Mouse (Mus musculus) hindbrain, embryonic 13.5 days (tissue): ENCODE results near the gene Slc35f3. TPM values are rescaled to one million over a fixed set of nuclear protein-coding genes. Genes with fewer than 3 reads are reported as not detected.

Experiments used
- ATAC-seq: fragments of 200-750 bp; cut with Nextera tagmentation; 2 replicates; pipeline ENCODE4 v1.8.0; 2017; ENCODE audit warnings: moderate TSS enrichment; ENCODE audit not compliant: low FRiP score
- H3K27ac ChIP-seq: fragments of 300-500 bp; sonication (generic); 2 replicates; pipeline ENCODE4 v1.5.1; 2015; ENCODE audit warnings: inconsistent platforms, mild to moderate bottlenecking, moderate library complexity
- H3K27me3 ChIP-seq: fragments of 300-500 bp; sonication (generic); 2 replicates; pipeline ENCODE4 v1.6.1; 2015; ENCODE audit warnings: mild to moderate bottlenecking, inconsistent platforms
- H3K36me3 ChIP-seq: fragments of 300-500 bp; sonication (generic); 2 replicates; pipeline ENCODE4 v1.6.1; 2015; ENCODE audit warnings: mild to moderate bottlenecking, inconsistent platforms
- H3K4me1 ChIP-seq: fragments of 300-500 bp; sonication (generic); replicated peaks from 2 replicates; pipeline ENCODE4 v1.6.1; 2015; ENCODE audit warnings: inconsistent platforms
- H3K4me2 ChIP-seq: fragments of 300-500 bp; sonication (generic); 2 replicates; pipeline ENCODE4 v1.6.1; 2015; ENCODE audit warnings: inconsistent platforms, mild to moderate bottlenecking, moderate library complexity
- H3K4me3 ChIP-seq: fragments of 300-500 bp; sonication (generic); 2 replicates; pipeline ENCODE4 v1.5.1; 2015; ENCODE audit warnings: mild to moderate bottlenecking, inconsistent platforms
- H3K9ac ChIP-seq: fragments of 300-500 bp; sonication (generic); 2 replicates; pipeline ENCODE4 v1.6.1; 2015; ENCODE audit warnings: mild to moderate bottlenecking, inconsistent platforms
- H3K9me3 ChIP-seq: fragments of 300-500 bp; sonication (generic); 2 replicates; pipeline ENCODE4 v1.6.1; 2016; ENCODE audit warnings: inconsistent platforms
- WGBS: fragments of 180-500 bp; shearing (Covaris S2); methylation state at CpG from one replicate; pipeline ENCODE4 v1.1.7; 2015; 5-methylcytosine and 5-hydroxymethylcytosine counted together
- polyA plus RNA-seq: library from polyadenylated mRNA; unstranded; fragments of >200 nt; fragmentation: Nextera tagmentation; extraction: Ambion mirVana; gene quantifications from 2 replicates; pipeline ENCODE4 v1.2.1, GENCODE M21; 2015

Gene Slc35f3
- 1.00 and 1.3 TPM in 2 replicates for polyA plus RNA-seq

- H3K27ac ChIP-seq, result no peak within 1 kb of the TSS
- WGBS, result 1% methylated on average over 69 of the region's 72 CpGs
Measured at GRCm38 (mm10) chr8:126298296-126299093, at the start of gene Slc35f3. Gene Slc35f3 (plus strand): TSS chr8:126298558.

GRCm38 (mm10) chr8:126250486-126250885 lies 47.9 kb upstream of the Slc35f3 start:
- Histone ChIP-seq H3K27me3 (peaks cover 26% of the 10 kb centered on the region), H3K4me3 (no peak overlapping the region), H3K9ac (no peak overlapping the region), H3K4me2 (no peak overlapping the region), H3K4me1 (no peaks in the 10 kb centered on the region), H3K9me3 (no peaks in the 10 kb centered on the region), H3K27ac (no peak overlapping the region), H3K36me3 (no peaks in the 10 kb centered on the region)
- 77% methylated on average over 4 of the region's 4 CpGs for WGBS
- no peak for ATAC-seq

More at GRCm38 (mm10) chr8:126298296-126299093, at the start of gene Slc35f3:
- Histone ChIP-seq H3K36me3 (no peaks in the 10 kb centered on the region), H3K4me2 (peak within 1 kb of the TSS; percentile 98), H3K9ac (peak within 1 kb of the TSS; percentile 81), H3K4me3 (peak within 1 kb of the TSS; percentile 57), H3K4me1 (peaks cover 10% of the 10 kb centered on the region), H3K27me3 (peaks cover 32% of the 10 kb centered on the region), H3K9me3 (no peaks in the 10 kb centered on the region)
- peak; percentile 76 for ATAC-seq

- Histone ChIP-seq H3K9ac (peak overlapping the region; percentile 35; the same call in 1 of the 2 replicates), H3K27ac (no peak overlapping the region), H3K4me2 (no peak overlapping the region), H3K36me3 (no peaks in the 10 kb centered on the region), H3K27me3 (peaks cover 50% of the 10 kb centered on the region), H3K9me3 (no peaks in the 10 kb centered on the region), H3K4me3 (no peak overlapping the region), H3K4me1 (peaks cover 15% of the 10 kb centered on the region; the same call in 1 of the 2 replicates)
- 20% methylated on average over 9 of the region's 9 CpGs for WGBS
- ATAC-seq, result no peak
Measured at GRCm38 (mm10) chr8:126256585-126257391, 41.6 kb upstream of the Slc35f3 start.

- Histone ChIP-seq H3K4me3 (no peak overlapping the region), H3K4me2 (no peak overlapping the region), H3K27ac (no peak overlapping the region), H3K9ac (no peak overlapping the region), H3K4me1 (peaks cover 15% of the 10 kb centered on the region; the same call in 1 of the 2 replicates), H3K9me3 (no peaks in the 10 kb centered on the region), H3K27me3 (peaks cover 49% of the 10 kb centered on the region), H3K36me3 (no peaks in the 10 kb centered on the region)
- 55% methylated on average over 8 of the region's 8 CpGs for WGBS
- ATAC-seq, result no peak
Measured at GRCm38 (mm10) chr8:126257392-126257681, 41.0 kb upstream of the Slc35f3 start.

- WGBS, result 3% methylated on average over 15 of the region's 15 CpGs
- Histone ChIP-seq H3K36me3 (no peaks in the 10 kb centered on the region), H3K9ac (no peak overlapping the region), H3K4me2 (peak overlapping the region; percentile 47), H3K9me3 (no peaks in the 10 kb centered on the region), H3K4me3 (peak overlapping the region; percentile 19; the same call in 1 of the 2 replicates), H3K27ac (no peak overlapping the region), H3K27me3 (peaks cover 47% of the 10 kb centered on the region), H3K4me1 (peaks cover 15% of the 10 kb centered on the region; the same call in 1 of the 2 replicates)
- ATAC-seq, result peak; percentile 64
Measured at GRCm38 (mm10) chr8:126258175-126258781, 40.1 kb upstream of the Slc35f3 start.

DNA sequence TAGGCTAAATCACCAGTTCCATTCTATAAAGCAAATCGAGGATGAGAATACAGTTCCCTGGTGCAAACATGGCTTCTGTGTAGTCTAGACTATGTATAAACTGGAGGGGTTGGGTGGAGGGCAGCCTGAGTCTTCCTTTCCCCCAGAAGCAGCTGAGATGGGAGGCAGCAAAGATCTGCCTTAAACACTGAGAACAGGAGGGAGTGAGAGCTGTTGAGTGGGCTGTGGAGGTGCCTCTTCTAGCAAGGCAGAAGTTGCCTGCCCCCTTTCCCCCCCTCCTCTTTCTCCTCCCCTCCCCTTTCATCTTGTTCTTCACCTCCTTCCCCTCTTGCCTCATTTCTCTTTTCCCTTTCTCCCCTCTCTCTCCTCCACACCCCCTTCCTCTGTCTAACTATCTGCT lies 33.2 kb upstream of the Slc35f3 start:
- 69% methylated on average over 1 of the region's 1 CpGs for WGBS
- H3K36me3 ChIP-seq, result no peaks in the 10 kb centered on the region
- H3K4me2 ChIP-seq, result no peak overlapping the region
- no peak overlapping the region for H3K27ac ChIP-seq
- no peak for ATAC-seq
- H3K4me3 ChIP-seq, result no peak overlapping the region
- no peaks in the 10 kb centered on the region for H3K9me3 ChIP-seq
- peaks cover 7% of the 10 kb centered on the region; the same call in 1 of the 2 replicates for H3K27me3 ChIP-seq
- no peak overlapping the region for H3K9ac ChIP-seq
- no peaks in the 10 kb centered on the region for H3K4me1 ChIP-seq

- WGBS, result 32% methylated on average over 8 of the region's 8 CpGs
- no peaks in the 10 kb centered on the region for H3K4me1 ChIP-seq
- no peak overlapping the region for H3K4me3 ChIP-seq
- no peak overlapping the region for H3K9ac ChIP-seq
- ATAC-seq, result no peak
- no peaks in the 10 kb centered on the region for H3K9me3 ChIP-seq
- 0 out of 2 replicates have a peak, but pooled peaks cover 7% of the 10 kb centered on the region for H3K27me3 ChIP-seq
- no peak overlapping the region for H3K27ac ChIP-seq
- no peaks in the 10 kb centered on the region for H3K36me3 ChIP-seq
- no peak overlapping the region for H3K4me2 ChIP-seq
Measured at GRCm38 (mm10) chr8:126267118-126267517, 31.2 kb upstream of the Slc35f3 start.

- Histone ChIP-seq H3K4me3 (no peak overlapping the region), H3K9me3 (no peaks in the 10 kb centered on the region), H3K9ac (no peak overlapping the region), H3K27ac (no peak overlapping the region), H3K36me3 (no peaks in the 10 kb centered on the region), H3K4me2 (no peak overlapping the region), H3K27me3 (0 out of 2 replicates have a peak, but pooled peaks cover 4% of the 10 kb centered on the region), H3K4me1 (no peaks in the 10 kb centered on the region)
- no peak for ATAC-seq
- 64% methylated on average over 6 of the region's 6 CpGs for WGBS
Measured at GRCm38 (mm10) chr8:126269733-126270132, 28.6 kb upstream of the Slc35f3 start.

- no peak overlapping the region for H3K9ac ChIP-seq
- H3K27ac ChIP-seq, result no peak overlapping the region
- WGBS, result 96% methylated on average over 2 of the region's 2 CpGs
- H3K4me1 ChIP-seq, result no peaks in the 10 kb centered on the region
- no peaks in the 10 kb centered on the region for H3K27me3 ChIP-seq
- H3K4me3 ChIP-seq, result no peak overlapping the region
- H3K9me3 ChIP-seq, result no peaks in the 10 kb centered on the region
- no peak overlapping the region for H3K4me2 ChIP-seq
- H3K36me3 ChIP-seq, result no peaks in the 10 kb centered on the region
- no peak for ATAC-seq
Measured at GRCm38 (mm10) chr8:126272445-126272844, 25.9 kb upstream of the Slc35f3 start.

DNA sequence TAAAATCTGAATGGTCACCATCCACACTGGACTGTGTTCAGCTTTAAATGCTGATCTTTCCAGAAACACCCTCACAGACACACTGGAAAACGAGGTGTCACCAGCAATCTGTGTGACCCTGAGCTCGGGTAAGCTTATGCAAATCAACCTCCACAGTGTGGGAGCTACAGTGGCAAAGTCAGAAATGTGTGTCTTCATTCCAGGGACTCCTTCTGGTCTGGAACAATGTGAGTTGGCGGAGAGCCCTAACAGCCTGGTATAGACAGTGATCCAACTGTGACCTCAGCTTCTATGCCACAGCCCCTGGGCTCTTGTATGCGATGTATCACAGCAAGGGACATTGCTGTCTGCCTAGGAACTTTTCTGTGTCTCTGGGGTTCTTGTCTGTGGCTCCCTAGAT lies 25.3 kb upstream of the Slc35f3 start:
- Histone ChIP-seq H3K4me2 (no peak overlapping the region), H3K4me3 (no peak overlapping the region), H3K4me1 (no peaks in the 10 kb centered on the region), H3K27me3 (no peaks in the 10 kb centered on the region), H3K27ac (no peak overlapping the region), H3K9me3 (no peaks in the 10 kb centered on the region), H3K36me3 (no peaks in the 10 kb centered on the region), H3K9ac (no peak overlapping the region)
- WGBS, result 60% methylated on average over 4 of the region's 4 CpGs
- no peak for ATAC-seq

- Histone ChIP-seq H3K27me3 (no peaks in the 10 kb centered on the region), H3K4me2 (no peak overlapping the region), H3K4me1 (no peaks in the 10 kb centered on the region), H3K36me3 (no peaks in the 10 kb centered on the region), H3K9ac (no peak overlapping the region), H3K4me3 (no peak overlapping the region), H3K9me3 (no peaks in the 10 kb centered on the region), H3K27ac (no peak overlapping the region)
- 75% methylated on average over 4 of the region's 4 CpGs for WGBS
- no peak for ATAC-seq
Measured at GRCm38 (mm10) chr8:126274866-126275360, 23.4 kb upstream of the Slc35f3 start.

DNA sequence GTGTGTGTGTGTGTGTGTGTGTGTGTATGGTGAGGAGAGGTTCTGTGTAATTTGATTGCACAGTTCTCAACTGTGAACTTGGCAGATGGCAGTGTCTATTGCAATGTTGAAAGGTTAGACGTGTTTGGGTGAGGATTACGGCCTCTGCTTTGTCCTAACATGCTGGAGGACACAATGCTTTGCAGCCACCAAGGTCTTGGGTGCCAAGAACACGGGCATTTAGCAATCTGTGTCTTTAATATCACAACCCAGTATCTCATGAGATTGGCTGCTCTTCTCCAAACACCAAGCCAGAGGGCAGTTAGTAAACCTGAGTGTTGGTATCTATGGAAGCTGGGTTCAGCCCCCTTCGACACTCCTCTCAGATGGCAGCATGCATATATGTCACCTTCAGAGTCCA lies 22.5 kb upstream of the Slc35f3 start:
- no peak overlapping the region for H3K27ac ChIP-seq
- no peaks in the 10 kb centered on the region for H3K36me3 ChIP-seq
- no peaks in the 10 kb centered on the region for H3K9me3 ChIP-seq
- H3K9ac ChIP-seq, result no peak overlapping the region
- WGBS, result 84% methylated on average over 4 of the region's 4 CpGs
- no peak overlapping the region for H3K4me2 ChIP-seq
- H3K4me3 ChIP-seq, result no peak overlapping the region
- no peak for ATAC-seq
- H3K27me3 ChIP-seq, result no peaks in the 10 kb centered on the region
- H3K4me1 ChIP-seq, result no peaks in the 10 kb centered on the region
